Mouse (Mus musculus): ENCODE measurements around the gene Gm17728. TPM values are rescaled to one million over a fixed set of nuclear protein-coding genes. Genes with fewer than 3 reads are reported as not detected.

Gm17728 gene
- total and polyA plus RNA-seq, 2 experiments from 2014 or later = not detected

GRCm38 (mm10) chr17:9428374-9428994 is 6.6 kb downstream of the Gm17728 start:
- TF ChIP-seq CTCF (IDR thresholded peaks at IDR 0.05) = peak; percentile 70
- Histone ChIP-seq H3K4me2 (ENCODE audit: low read depth, low read length, poor library complexity, severe bottlenecking) (no peak overlapping the region), H3K9ac (replicated peaks; ENCODE audit: low read length, poor library complexity, severe bottlenecking) (no peak overlapping the region), H3K9me3 (ENCODE audit: low read length) (no peaks in the 10 kb centered on the region), H3K4me1 (ENCODE audit: insufficient read depth, low read length) (0 out of 2 replicates have a peak, but pooled peaks cover 3% of the 10 kb centered on the region), H3K36me3 (ENCODE audit: insufficient read depth, low read length) (no peaks in the 10 kb centered on the region), H3K27ac (ENCODE audit: low read depth, low read length) (peak overlapping the region; percentile 59; the same call in 1 of the 2 replicates), H3K27me3 (ENCODE audit: insufficient read depth, low read length) (no peaks in the 10 kb centered on the region), H3K4me3 (ENCODE audit: low read depth, low read length) (no peak overlapping the region)
- ATAC-seq (ENCODE audit: low FRiP score) (no peak), DNase-seq (ENCODE audit: low spot score) (peak; percentile 82)
- WGBS = 49% methylated on average over 7 of the region's 7 CpGs

GRCm38 (mm10) chr17:9439997-9440655 is 18.3 kb downstream of the Gm17728 start:
- Histone ChIP-seq H3K27me3 (ENCODE audit: insufficient read depth, low read length) (no peaks in the 10 kb centered on the region), H3K4me3 (ENCODE audit: low read depth, low read length) (no peak overlapping the region), H3K4me1 (ENCODE audit: insufficient read depth, low read length) (no peaks in the 10 kb centered on the region), H3K27ac (ENCODE audit: low read depth, low read length) (no peak overlapping the region), H3K9ac (replicated peaks; ENCODE audit: low read length, poor library complexity, severe bottlenecking) (no peak overlapping the region), H3K36me3 (ENCODE audit: insufficient read depth, low read length) (no peaks in the 10 kb centered on the region), H3K4me2 (ENCODE audit: low read depth, low read length, poor library complexity, severe bottlenecking) (no peak overlapping the region), H3K9me3 (ENCODE audit: low read length) (no peaks in the 10 kb centered on the region)
- 56% methylated on average over 4 of the region's 4 CpGs for WGBS
- DNase-seq (ENCODE audit: low spot score) = no peak
- TF ChIP-seq CTCF (IDR thresholded peaks at IDR 0.05) = peak; percentile 41
- ATAC-seq (ENCODE audit: low FRiP score) = no peak

GRCm38 (mm10) chr17:9456406-9456805 is 34.5 kb downstream of the Gm17728 start:
- Histone ChIP-seq H3K9me3 (ENCODE audit: low read length) (no peaks in the 10 kb centered on the region), H3K27me3 (ENCODE audit: insufficient read depth, low read length) (no peaks in the 10 kb centered on the region), H3K4me3 (ENCODE audit: low read depth, low read length) (no peak overlapping the region), H3K4me1 (ENCODE audit: insufficient read depth, low read length) (no peaks in the 10 kb centered on the region), H3K27ac (ENCODE audit: low read depth, low read length) (no peak overlapping the region), H3K9ac (replicated peaks; ENCODE audit: low read length, poor library complexity, severe bottlenecking) (no peak overlapping the region), H3K36me3 (ENCODE audit: insufficient read depth, low read length) (no peaks in the 10 kb centered on the region), H3K4me2 (ENCODE audit: low read depth, low read length, poor library complexity, severe bottlenecking) (no peak overlapping the region)
- WGBS = 89% methylated on average over 5 of the region's 5 CpGs
- ATAC-seq (ENCODE audit: low FRiP score) (no peak), DNase-seq (ENCODE audit: low spot score) (no peak)
- no peak for TF ChIP-seq CTCF (IDR thresholded peaks at IDR 0.05)

GRCm38 (mm10) chr17:9460904-9461303 is 39.0 kb downstream of the Gm17728 start:
- Histone ChIP-seq H3K4me3 (ENCODE audit: low read depth, low read length) (no peak overlapping the region), H3K9me3 (ENCODE audit: low read length) (no peaks in the 10 kb centered on the region), H3K9ac (replicated peaks; ENCODE audit: low read length, poor library complexity, severe bottlenecking) (no peak overlapping the region), H3K36me3 (ENCODE audit: insufficient read depth, low read length) (no peaks in the 10 kb centered on the region), H3K4me2 (ENCODE audit: low read depth, low read length, poor library complexity, severe bottlenecking) (no peak overlapping the region), H3K27me3 (ENCODE audit: insufficient read depth, low read length) (no peaks in the 10 kb centered on the region), H3K4me1 (ENCODE audit: insufficient read depth, low read length) (no peaks in the 10 kb centered on the region), H3K27ac (ENCODE audit: low read depth, low read length) (no peak overlapping the region)
- TF ChIP-seq CTCF (IDR thresholded peaks at IDR 0.05) = no peak
- WGBS = 68% methylated on average over 2 of the region's 2 CpGs
- DNase-seq (ENCODE audit: low spot score) = no peak
- ATAC-seq (ENCODE audit: low FRiP score) = no peak

Other genes starting within 250 kb of the Gm17728 start
- gene Pabpc6, start 247.7 kb downstream of the Gm17728 start, total RNA-seq (2014; rRNA removed) = not detected in 2 replicates
- gene Pabpc6, start 247.7 kb downstream of the Gm17728 start, polyA plus RNA-seq (2015; fragmentation: Nextera tagmentation; extraction: Ambion mirVana) = not detected in 2 replicates